Mouse (Mus musculus): Measurements from ENCODE around the gene Tgfbr2.

Gene Tgfbr2

GRCm38 (mm10) chr9:116192826-116193534 is 17.8 kb upstream of the Tgfbr2 start:
- DNase-seq, result no peak

GRCm38 (mm10) chr9:116192253-116192652 is 17.1 kb upstream of the Tgfbr2 start:
- no peak for DNase-seq

GRCm38 (mm10) chr9:116189831-116190230 is 14.7 kb upstream of the Tgfbr2 start:
- no peak for DNase-seq

GRCm38 (mm10) chr9:116188952-116189666 is 13.9 kb upstream of the Tgfbr2 start:
- no peak for DNase-seq

- no peak for DNase-seq
Measured at GRCm38 (mm10) chr9:116187181-116187731, 12.1 kb upstream of the Tgfbr2 start.

- no peak for DNase-seq
Measured at GRCm38 (mm10) chr9:116184903-116185302, 9.7 kb upstream of the Tgfbr2 start.

- DNase-seq, result no peak
Measured at GRCm38 (mm10) chr9:116183035-116183434, 7.9 kb upstream of the Tgfbr2 start.

- no peak for DNase-seq
Measured at GRCm38 (mm10) chr9:116181608-116182007, 6.4 kb upstream of the Tgfbr2 start.

GRCm38 (mm10) chr9:116178151-116178550 is 3.0 kb upstream of the Tgfbr2 start:
- no peak for DNase-seq

GRCm38 (mm10) chr9:116177108-116177507 is 1.9 kb upstream of the Tgfbr2 start:
- DNase-seq, result no peak

GRCm38 (mm10) chr9:116175488-116176115 is 442 bp upstream of the Tgfbr2 start:
- DNase-seq, result peak; percentile 72

- DNase-seq, result peak; percentile 50
Measured at GRCm38 (mm10) chr9:116173473-116174170, 1.5 kb downstream of the Tgfbr2 start.

GRCm38 (mm10) chr9:116173059-116173458 is 2.1 kb downstream of the Tgfbr2 start:
- DNase-seq, result no peak

GRCm38 (mm10) chr9:116169067-116169466 is 6.1 kb downstream of the Tgfbr2 start:
- DNase-seq, result no peak

- no peak for DNase-seq
Measured at GRCm38 (mm10) chr9:116167304-116167880, 7.8 kb downstream of the Tgfbr2 start.

- no peak for DNase-seq
Measured at GRCm38 (mm10) chr9:116166363-116166762, 8.8 kb downstream of the Tgfbr2 start.

GRCm38 (mm10) chr9:116163883-116164282 is 11.3 kb downstream of the Tgfbr2 start:
- no peak for DNase-seq

- DNase-seq, result no peak
Measured at GRCm38 (mm10) chr9:116162866-116163374, 12.2 kb downstream of the Tgfbr2 start.

- no peak for DNase-seq
Measured at GRCm38 (mm10) chr9:116160860-116161259, 14.3 kb downstream of the Tgfbr2 start.

- no peak for DNase-seq
Measured at GRCm38 (mm10) chr9:116160067-116160466, 15.1 kb downstream of the Tgfbr2 start.

- no peak for DNase-seq
Measured at GRCm38 (mm10) chr9:116156501-116156900, 18.7 kb downstream of the Tgfbr2 start.

GRCm38 (mm10) chr9:116152878-116153277 is 22.3 kb downstream of the Tgfbr2 start:
- DNase-seq, result no peak

Data from kidney, postnatal 10 days (tissue).